Mouse (Mus musculus) heart, postnatal 0 days (tissue): ENCODE measurements around the gene Ovch2.

Experiments
- CTCF ChIP-seq: IDR thresholded peaks from 2 replicates; pipeline ENCODE4 v1.5.1; 2016; ENCODE audit warnings: antibody characterized with exemption, control low read depth, low read depth
- EP300 ChIP-seq: IDR thresholded peaks from 2 replicates; pipeline ENCODE4 v1.6.1; 2016; ENCODE audit warnings: antibody characterized with exemption, low read depth

GRCm38 (mm10) chr7:107745111-107745510 lies 55.9 kb downstream of the Ovch2 start:
- no peak for TF ChIP-seq EP300
- TF ChIP-seq CTCF, result no peak
